Mouse (Mus musculus): Measurements from ENCODE around the gene Efcab9.

DNA sequence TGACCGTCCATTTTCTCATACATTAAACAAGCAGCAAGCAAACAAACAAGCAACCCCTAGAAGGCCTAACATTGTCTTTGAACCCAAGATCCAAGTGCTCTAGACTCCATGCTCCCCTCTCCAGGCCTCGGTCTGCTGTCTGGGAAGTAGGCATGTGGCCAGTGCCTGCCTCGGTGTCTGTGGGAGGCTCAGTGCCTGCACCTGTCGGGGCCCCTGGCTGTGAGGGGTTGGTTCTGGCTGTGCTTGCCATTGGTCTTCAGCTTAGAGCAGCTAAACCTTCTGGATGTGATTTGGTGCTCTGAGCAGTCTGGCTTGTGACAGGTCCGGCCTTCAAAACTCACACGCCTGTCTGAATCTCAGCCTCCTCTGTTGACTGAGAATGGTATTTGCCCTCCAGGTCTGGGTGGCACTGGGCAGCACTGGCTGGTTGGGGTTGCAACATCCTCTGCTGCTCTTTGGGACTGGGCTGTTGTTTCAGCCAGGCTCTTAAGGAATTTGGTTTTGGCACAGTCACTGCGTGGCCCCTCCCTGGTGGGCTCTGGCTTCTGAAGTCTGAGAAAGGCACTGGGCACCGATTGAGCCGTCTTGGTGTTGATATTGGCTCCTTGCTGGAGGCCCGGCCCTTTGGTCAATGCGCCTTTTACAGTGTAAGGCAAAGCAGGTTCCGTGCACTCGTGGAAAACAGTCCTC is 20.7 kb upstream of the Efcab9 start:
- TF ChIP-seq CTCF (IDR thresholded peaks at IDR 0.05; ENCODE audit: control insufficient read depth, insufficient read depth, insufficient replicate concordance, low read depth, low read length) (no peak), POLR2A (IDR thresholded peaks at IDR 0.05; ENCODE audit: control insufficient read depth, low read depth, low read length) (no peak)
